Mouse (Mus musculus) embryonic facial prominence, embryonic 12.5 days (tissue): Measurements from ENCODE around the gene Tnfrsf13c. TPM values are rescaled to one million over a fixed set of nuclear protein-coding genes. Genes with fewer than 3 reads are reported as not detected.

Experiments
- ATAC-seq: fragments of 200-750 bp; cut with Nextera tagmentation; 2 replicates; pipeline ENCODE4 v1.8.0; 2017; ENCODE audit not compliant: insufficient number of reproducible peaks, insufficient read depth, low FRiP score, low TSS enrichment
- H3K27ac ChIP-seq: fragments of 300-500 bp; sonication (generic); 2 replicates; pipeline ENCODE4 v1.5.1; 2016; ENCODE audit warnings: mild to moderate bottlenecking
- H3K27me3 ChIP-seq: fragments of 300-500 bp; sonication (generic); 2 replicates; pipeline ENCODE4 v1.6.1; 2016; ENCODE audit warnings: mild to moderate bottlenecking, moderate library complexity
- H3K36me3 ChIP-seq: fragments of 300-500 bp; sonication (generic); 2 replicates; pipeline ENCODE4 v1.6.1; 2016; ENCODE audit warnings: mild to moderate bottlenecking
- H3K4me1 ChIP-seq: fragments of 300-500 bp; sonication (generic); 2 replicates; pipeline ENCODE4 v1.6.1; 2016
- H3K4me2 ChIP-seq: fragments of 300-500 bp; sonication (generic); replicated peaks from 2 replicates; pipeline ENCODE4 v1.6.1; 2016; ENCODE audit warnings: mild to moderate bottlenecking, moderate library complexity
- H3K4me3 ChIP-seq: fragments of 300-500 bp; sonication (generic); 2 replicates; pipeline ENCODE4 v1.5.1; 2016; ENCODE audit warnings: mild to moderate bottlenecking
- H3K9ac ChIP-seq: fragments of 300-500 bp; sonication (generic); 2 replicates; pipeline ENCODE4 v1.6.1; 2016; ENCODE audit warnings: mild to moderate bottlenecking, moderate library complexity
- H3K9me3 ChIP-seq: fragments of 300-500 bp; sonication (generic); 2 replicates; pipeline ENCODE4 v1.6.1; 2016; ENCODE audit warnings: mild to moderate bottlenecking, moderate library complexity
- WGBS: fragments of 180-500 bp; shearing (Covaris S2); methylation state at CpG from one replicate; pipeline ENCODE4 v1.1.7; 2016; 5-methylcytosine and 5-hydroxymethylcytosine counted together
- polyA plus RNA-seq: library from polyadenylated mRNA; unstranded; fragments of >200 nt; fragmentation: Nextera tagmentation; extraction: Ambion mirVana; gene quantifications from 2 replicates; pipeline ENCODE4 v1.2.1, GENCODE M21; 2016

Tnfrsf13c gene
- polyA plus RNA-seq, 1 experiment from 2014 or later: 0.13 TPM

GRCm38 (mm10) chr15:82229542-82230045 lies 5.4 kb upstream of the Tnfrsf13c start:
- Histone ChIP-seq H3K4me3 (no peak overlapping the region), H3K27me3 (peaks cover 16% of the 10 kb centered on the region), H3K4me2 (no peak overlapping the region), H3K4me1 (0 out of 2 replicates have a peak, but pooled peaks cover 5% of the 10 kb centered on the region), H3K9ac (no peak overlapping the region), H3K36me3 (0 out of 2 replicates have a peak, but pooled peaks cover 4% of the 10 kb centered on the region), H3K27ac (no peak overlapping the region), H3K9me3 (no peaks in the 10 kb centered on the region)
- ATAC-seq: no peak
- WGBS: 34% methylated on average over 11 of the region's 11 CpGs

- H3K36me3 ChIP-seq: no peaks in the 10 kb centered on the region
- no peak overlapping the region for H3K27ac ChIP-seq
- peaks cover 45% of the 10 kb centered on the region for H3K27me3 ChIP-seq
- no peak overlapping the region for H3K9ac ChIP-seq
- no peak overlapping the region for H3K4me2 ChIP-seq
- H3K4me3 ChIP-seq: no peak overlapping the region
- 93% methylated on average over 5 of the region's 5 CpGs for WGBS
- no peaks in the 10 kb centered on the region for H3K9me3 ChIP-seq
- H3K4me1 ChIP-seq: peaks cover 18% of the 10 kb centered on the region
- no peak for ATAC-seq
Measured at GRCm38 (mm10) chr15:82225769-82226168, 1.6 kb upstream of the Tnfrsf13c start.

GRCm38 (mm10) chr15:82224602-82225215 lies 540 bp upstream of the Tnfrsf13c start:
- Histone ChIP-seq H3K9me3 (no peaks in the 10 kb centered on the region), H3K27ac (no peak overlapping the region), H3K27me3 (peaks cover 51% of the 10 kb centered on the region), H3K4me1 (peaks cover 17% of the 10 kb centered on the region), H3K4me2 (peak overlapping the region; percentile 65), H3K9ac (0 out of 2 replicates have a peak overlapping the region, but pooled peaks have one; percentile 30), H3K4me3 (peak overlapping the region; percentile 30), H3K36me3 (no peaks in the 10 kb centered on the region)
- ATAC-seq: 0 out of 2 replicates have a peak, but pooled peaks have one; percentile 2
- 31% methylated on average over 7 of the region's 7 CpGs for WGBS

DNA sequence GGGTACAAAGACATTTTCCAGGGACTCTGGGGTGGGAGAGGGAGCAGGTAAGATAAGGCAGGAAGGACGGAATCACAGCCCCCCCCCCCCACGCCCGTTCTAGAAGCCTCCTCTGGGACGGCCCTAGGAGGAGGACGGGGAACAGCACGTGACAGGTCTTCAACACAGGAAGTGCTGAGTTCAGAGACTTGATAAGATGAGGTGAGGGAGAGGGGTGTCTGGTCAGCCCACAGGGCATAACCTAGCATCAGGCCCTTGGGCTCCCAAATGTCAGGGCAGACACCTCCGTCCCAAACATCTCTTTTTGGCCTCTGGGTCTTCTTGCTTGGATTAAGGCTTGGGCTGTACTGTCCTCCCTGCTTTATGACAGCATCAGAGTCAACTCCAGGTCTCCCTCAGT lies 918 bp downstream of the Tnfrsf13c start:
- H3K36me3 ChIP-seq: no peaks in the 10 kb centered on the region
- no peak for ATAC-seq
- H3K9ac ChIP-seq: no peak overlapping the region
- peaks cover 57% of the 10 kb centered on the region for H3K27me3 ChIP-seq
- no peak overlapping the region for H3K27ac ChIP-seq
- H3K4me3 ChIP-seq: no peak overlapping the region
- H3K4me1 ChIP-seq: peaks cover 14% of the 10 kb centered on the region
- H3K4me2 ChIP-seq: peak overlapping the region; percentile 65
- 48% methylated on average over 7 of the region's 7 CpGs for WGBS
- no peaks in the 10 kb centered on the region for H3K9me3 ChIP-seq

GRCm38 (mm10) chr15:82221104-82221860 lies 2.9 kb downstream of the Tnfrsf13c start:
- H3K4me1 ChIP-seq: peaks cover 19% of the 10 kb centered on the region
- H3K4me3 ChIP-seq: no peak overlapping the region
- H3K27me3 ChIP-seq: peaks cover 73% of the 10 kb centered on the region
- no peaks in the 10 kb centered on the region for H3K36me3 ChIP-seq
- H3K9ac ChIP-seq: no peak overlapping the region
- H3K27ac ChIP-seq: no peak overlapping the region
- H3K4me2 ChIP-seq: no peak overlapping the region
- no peak for ATAC-seq
- 50% methylated on average over 14 of the region's 14 CpGs for WGBS
- H3K9me3 ChIP-seq: no peaks in the 10 kb centered on the region

DNA sequence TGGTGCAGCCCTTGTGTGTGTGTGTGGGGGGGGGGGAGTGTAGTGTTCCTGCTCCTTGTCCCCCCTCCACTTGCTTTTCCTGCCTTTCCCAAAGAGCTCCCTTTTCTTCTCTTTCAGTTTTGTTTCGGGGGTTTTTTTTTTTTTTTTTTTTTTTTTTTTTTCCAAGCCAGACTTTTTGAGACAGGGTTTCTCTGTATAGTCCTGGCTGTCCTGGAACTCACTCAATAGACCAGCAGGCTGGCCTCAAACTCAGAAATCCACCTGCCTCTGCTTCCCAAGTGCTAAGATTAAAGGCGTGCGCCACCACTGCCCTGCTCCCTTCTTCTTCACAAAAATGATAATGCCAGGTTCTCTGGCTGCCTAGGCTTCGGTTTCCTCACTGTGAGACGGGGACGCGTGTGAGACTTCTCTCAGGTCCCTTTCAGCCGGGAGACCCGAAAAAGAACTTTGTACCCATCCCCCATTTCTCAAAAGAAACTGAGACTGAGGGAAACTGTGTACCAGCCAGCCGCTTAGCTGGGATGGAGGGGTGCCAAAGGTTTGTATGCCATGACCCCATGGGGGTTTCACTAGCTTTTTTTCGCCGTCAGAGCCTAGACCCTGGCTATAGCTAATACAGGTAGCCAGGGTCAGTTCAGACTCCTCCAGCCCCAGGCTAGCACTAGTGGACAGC lies 4.0 kb downstream of the Tnfrsf13c start:
- Histone ChIP-seq H3K4me2 (no peak overlapping the region), H3K4me1 (peaks cover 26% of the 10 kb centered on the region), H3K36me3 (no peaks in the 10 kb centered on the region), H3K9ac (no peak overlapping the region), H3K4me3 (no peak overlapping the region), H3K27me3 (peaks cover 74% of the 10 kb centered on the region), H3K9me3 (no peaks in the 10 kb centered on the region), H3K27ac (no peak overlapping the region)
- ATAC-seq: no peak
- WGBS: 66% methylated on average over 11 of the region's 12 CpGs

- no peak for ATAC-seq
- H3K4me2 ChIP-seq: no peak overlapping the region
- H3K36me3 ChIP-seq: no peaks in the 10 kb centered on the region
- no peak overlapping the region for H3K9ac ChIP-seq
- H3K27me3 ChIP-seq: peaks cover 74% of the 10 kb centered on the region
- WGBS: 76% methylated on average over 26 of the region's 26 CpGs
- no peaks in the 10 kb centered on the region for H3K9me3 ChIP-seq
- H3K4me1 ChIP-seq: peaks cover 19% of the 10 kb centered on the region
- no peak overlapping the region for H3K27ac ChIP-seq
- H3K4me3 ChIP-seq: no peak overlapping the region
Measured at GRCm38 (mm10) chr15:82218778-82219666, 5.1 kb downstream of the Tnfrsf13c start.

GRCm38 (mm10) chr15:82217980-82218379 lies 6.2 kb downstream of the Tnfrsf13c start:
- Histone ChIP-seq H3K36me3 (no peaks in the 10 kb centered on the region), H3K9ac (no peak overlapping the region), H3K9me3 (no peaks in the 10 kb centered on the region), H3K27me3 (peaks cover 73% of the 10 kb centered on the region), H3K27ac (no peak overlapping the region), H3K4me2 (no peak overlapping the region), H3K4me1 (peaks cover 12% of the 10 kb centered on the region; the same call in 1 of the 2 replicates), H3K4me3 (no peak overlapping the region)
- no peak for ATAC-seq
- WGBS: 22% methylated on average over 9 of the region's 9 CpGs

- Histone ChIP-seq H3K36me3 (no peaks in the 10 kb centered on the region), H3K27me3 (peaks cover 74% of the 10 kb centered on the region), H3K9ac (no peak overlapping the region), H3K4me2 (no peak overlapping the region), H3K27ac (no peak overlapping the region), H3K4me1 (peaks cover 18% of the 10 kb centered on the region), H3K4me3 (no peak overlapping the region), H3K9me3 (no peaks in the 10 kb centered on the region)
- 13% methylated on average over 7 of the region's 7 CpGs for WGBS
- no peak for ATAC-seq
Measured at GRCm38 (mm10) chr15:82217039-82217438, 7.1 kb downstream of the Tnfrsf13c start.

- Histone ChIP-seq H3K36me3 (no peaks in the 10 kb centered on the region), H3K4me1 (peaks cover 25% of the 10 kb centered on the region), H3K27ac (no peak overlapping the region), H3K4me2 (no peak overlapping the region), H3K9me3 (no peaks in the 10 kb centered on the region), H3K27me3 (peaks cover 82% of the 10 kb centered on the region), H3K4me3 (no peak overlapping the region), H3K9ac (no peak overlapping the region)
- WGBS: 39% methylated on average over 20 of the region's 20 CpGs
- no peak for ATAC-seq
Measured at GRCm38 (mm10) chr15:82216142-82216827, 7.9 kb downstream of the Tnfrsf13c start.
